Mouse (Mus musculus): Measurements from ENCODE around the gene Slc4a1ap. TPM values are rescaled to one million over a fixed set of nuclear protein-coding genes. Genes with fewer than 3 reads are reported as not detected.

Gene Slc4a1ap
- total RNA-seq, 2 experiments from 2014 or later: 19.8 to 22.8 TPM

DNA sequence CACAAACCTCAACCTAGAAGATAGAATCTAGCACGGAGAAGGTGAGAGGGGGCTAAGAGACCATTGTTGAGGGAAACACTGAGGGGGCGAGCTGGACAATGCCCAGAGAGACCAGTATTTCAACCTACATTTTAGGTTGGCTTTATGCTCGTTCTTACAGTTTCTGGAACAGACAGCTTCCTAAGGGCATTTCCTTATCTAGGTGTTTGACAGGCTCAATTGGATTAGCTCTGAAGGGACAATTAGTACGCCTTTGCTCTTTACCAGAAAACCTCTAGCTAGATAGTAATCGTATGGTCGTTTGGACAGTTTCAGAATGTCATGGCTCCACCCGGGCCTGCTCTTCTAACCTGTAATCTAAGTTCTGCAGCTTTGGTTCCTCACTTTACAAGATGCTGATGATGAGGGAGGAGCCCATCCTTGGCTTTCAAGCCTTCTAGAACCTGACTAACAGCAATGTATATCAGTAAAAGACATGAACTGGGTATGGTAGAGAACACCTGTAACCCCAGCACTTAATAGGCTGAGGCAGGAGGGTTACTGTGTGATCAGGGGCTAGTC is 74.4 kb downstream of the Slc4a1ap start:
- no peak for DNase-seq
- intact Hi-C loops (cut with DNase I): no loop called here

DNA sequence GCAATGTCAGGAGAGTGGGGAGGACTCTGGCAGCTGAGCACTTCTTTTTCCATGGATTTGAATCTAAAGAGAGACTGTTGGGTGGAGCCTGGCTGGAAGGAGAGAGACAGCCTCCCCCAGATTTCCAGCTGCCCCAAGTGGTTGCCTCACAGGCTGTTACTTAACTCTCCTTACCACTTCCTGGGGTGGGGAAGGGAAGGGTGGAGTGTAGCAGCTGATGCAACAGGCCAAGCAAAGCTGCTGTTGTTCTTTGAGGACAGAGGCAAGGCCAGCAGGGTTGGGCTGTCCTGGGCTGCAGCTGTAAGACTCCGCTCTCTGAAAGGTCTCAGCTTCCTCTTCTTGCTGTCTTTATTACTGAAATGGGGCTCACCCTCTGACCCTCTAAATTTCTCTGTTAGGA is 75.6 kb downstream of the Slc4a1ap start:
- peak; percentile 65 to 68 for DNase-seq
- intact Hi-C loops (cut with DNase I): no loop called here

DNA sequence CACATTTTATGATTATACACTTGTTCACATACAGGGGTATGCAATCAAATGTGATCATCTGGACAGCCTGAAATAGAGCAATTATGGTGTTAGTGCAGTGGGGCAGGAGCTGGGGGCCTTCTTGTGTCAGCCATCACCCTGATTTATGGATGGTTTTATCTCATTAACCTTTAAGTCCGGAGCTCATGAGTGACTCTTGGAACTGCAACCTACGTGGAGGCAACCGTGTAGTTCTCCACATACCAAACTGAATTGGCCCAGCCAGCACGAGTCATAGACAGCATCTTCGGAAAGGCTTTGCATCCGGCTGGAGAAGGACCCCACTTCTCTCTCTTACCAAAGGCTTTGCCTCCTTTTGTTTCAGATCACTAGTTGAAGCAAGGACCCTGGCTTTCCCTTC is 77.0 kb downstream of the Slc4a1ap start:
- no peak for DNase-seq
- intact Hi-C loops (cut with DNase I): no loop called here

- intact Hi-C loops (cut with DNase I): no loop called here
- peak; percentile 47 to 54 for DNase-seq
Measured at GRCm38 (mm10) chr5:31606151-31606550, 79.4 kb downstream of the Slc4a1ap start.

Other genes with a start within 250 kb of the Slc4a1ap start
- 10 to 100 TPM; 36.8 to 43.6 TPM for gene Ift172, start 235.9 kb upstream of the Slc4a1ap start, total RNA-seq (2021)
- gene Fndc4, start 230.9 kb upstream of the Slc4a1ap start, total RNA-seq (2021): 1 to 10 TPM; 1.6 to 3.7 TPM
- gene Gckr, start 229.6 kb upstream of the Slc4a1ap start, total RNA-seq (2021): not detected
- gene Zfp512, start 74.6 kb upstream of the Slc4a1ap start, total RNA-seq (2021): 10 to 100 TPM; 23.0 to 24.0 TPM
- gene 4930548H24Rik, start 41.3 kb upstream of the Slc4a1ap start, total RNA-seq (2021): under 1 TPM in 1 of 2 experiments, not detected in 1; 0.14 TPM
- gene Gpn1, start 32.3 kb upstream of the Slc4a1ap start, total RNA-seq (2021): 10 to 100 TPM; 24.7 to 26.0 TPM
- 10 to 100 TPM; 13.5 to 13.6 TPM for gene Supt7l, start 812 bp downstream of the Slc4a1ap start, total RNA-seq (2021)
- 100 to 1,000 TPM; 314 to 335 TPM for gene Mrpl33, start 69.9 kb downstream of the Slc4a1ap start, total RNA-seq (2021)
- 1 to 10 TPM; 3.2 to 3.4 TPM for gene Rbks, start 170.6 kb downstream of the Slc4a1ap start, total RNA-seq (2021)
- 10 to 100 TPM; 31.6 to 37.3 TPM for gene Babam2, start 170.7 kb downstream of the Slc4a1ap start, total RNA-seq (2021)